Mouse (Mus musculus) E14TG2a.4 (cell line): ENCODE data around the gene Prkn.

ENCODE experiments used
- H3K27me3 ChIP-seq: 2 replicates; pipeline ENCODE4 v1.6.1; 2014; ENCODE audit warnings: low read length, control low read depth; ENCODE audit not compliant: insufficient read depth
- H3K36me3 ChIP-seq: 2 replicates; pipeline ENCODE4 v1.6.1; 2014; ENCODE audit warnings: low read length, control low read depth; ENCODE audit not compliant: insufficient read depth
- H3K4me1 ChIP-seq: replicated peaks from 2 replicates; pipeline ENCODE4 v1.6.1; 2014; ENCODE audit warnings: low read depth, low read length, control low read depth
- H3K4me3 ChIP-seq: replicated peaks from 2 replicates; pipeline ENCODE4 v1.5.1; 2014; ENCODE audit warnings: mild to moderate bottlenecking, low read length
- H3K9me3 ChIP-seq: 2 replicates; pipeline ENCODE4 v1.6.1; 2014; ENCODE audit warnings: low read length, control low read depth
- CTCF ChIP-seq: conservative IDR thresholded peaks from 2 replicates; pipeline ENCODE4 v1.5.1; 2014; ENCODE audit warnings: low read length
- NANOG ChIP-seq: IDR thresholded peaks from 2 replicates; pipeline ENCODE4 v1.6.1; 2014; ENCODE audit warnings: borderline replicate concordance, low read length, mixed read lengths
- POU5F1 ChIP-seq: IDR thresholded peaks from 2 replicates; pipeline ENCODE4 v1.6.1; 2014; ENCODE audit warnings: low read length, borderline replicate concordance

The Prkn gene

DNA sequence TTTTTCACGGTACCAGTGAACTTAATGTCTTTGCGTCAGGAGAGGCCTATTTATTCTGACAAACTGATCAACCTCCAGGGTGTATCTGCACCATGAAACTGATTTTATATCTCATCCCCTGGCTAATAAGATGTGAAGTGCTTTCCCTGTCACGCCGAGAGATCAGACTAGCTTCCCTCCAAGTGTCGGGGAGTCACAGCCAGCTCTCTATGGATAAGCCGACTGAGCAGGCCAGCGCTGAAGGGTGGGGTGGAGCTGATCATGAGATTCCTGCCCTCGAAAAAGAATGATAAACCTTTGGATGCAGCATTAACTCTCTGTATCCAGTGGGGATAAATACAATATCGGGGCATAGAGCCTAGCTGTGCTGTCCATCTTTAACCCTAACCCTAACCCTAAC is 1160.1 kb downstream of the Prkn start:
- no peak overlapping the region for H3K4me3 ChIP-seq
- H3K4me1 ChIP-seq, result no peaks in the 10 kb centered on the region
- TF ChIP-seq CTCF (no peak), NANOG (no peak), POU5F1 (no peak)
- no peaks in the 10 kb centered on the region for H3K9me3 ChIP-seq
- no peaks in the 10 kb centered on the region for H3K27me3 ChIP-seq
- no peaks in the 10 kb centered on the region for H3K36me3 ChIP-seq

DNA sequence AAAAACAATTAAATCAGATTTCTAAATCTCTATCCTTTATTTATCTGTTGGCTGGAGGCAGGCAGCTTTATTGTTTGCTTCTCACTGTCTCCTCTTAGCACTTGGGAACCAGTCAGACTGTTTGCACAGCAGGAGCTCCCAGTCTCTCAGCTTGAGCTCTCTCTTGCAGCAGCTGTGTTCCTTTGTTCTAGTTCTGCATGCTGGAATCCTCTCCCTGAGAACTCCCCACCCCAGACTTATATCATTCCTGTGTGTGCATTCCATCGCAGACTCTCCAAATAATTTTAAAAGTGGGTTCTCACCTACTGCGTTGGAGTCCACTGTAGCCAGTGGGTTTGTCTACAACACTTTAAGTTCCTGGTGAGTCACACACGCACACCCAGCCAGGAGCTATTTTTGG is 1181.1 kb downstream of the Prkn start:
- no peak; the same call in 1 of the 2 replicates for TF ChIP-seq NANOG
- TF ChIP-seq POU5F1, result no peak
- no peak for TF ChIP-seq CTCF
- Histone ChIP-seq H3K36me3 (no peaks in the 10 kb centered on the region), H3K27me3 (no peaks in the 10 kb centered on the region), H3K9me3 (no peaks in the 10 kb centered on the region), H3K4me3 (no peak overlapping the region), H3K4me1 (peaks cover 13% of the 10 kb centered on the region)

DNA sequence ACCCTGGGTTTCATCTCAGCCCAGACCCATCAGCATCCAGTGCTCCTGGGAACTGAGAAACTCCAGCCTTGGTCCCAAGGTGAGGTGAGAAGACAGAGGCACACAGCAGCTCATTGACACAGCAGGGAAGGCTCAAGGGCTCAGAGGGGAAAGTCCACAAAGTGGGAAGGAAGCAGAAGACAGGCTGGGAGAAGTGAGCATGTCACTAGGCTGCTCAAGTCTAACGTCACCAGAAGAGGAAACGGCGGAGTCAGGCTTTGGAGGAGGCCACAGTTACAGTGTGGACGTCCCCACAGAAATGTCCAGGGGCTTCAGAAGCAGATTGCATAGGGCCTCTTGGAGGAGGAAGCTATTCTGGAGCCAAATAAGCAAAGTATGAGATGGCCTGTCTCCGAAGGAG is 1189.2 kb downstream of the Prkn start:
- H3K36me3 ChIP-seq, result no peaks in the 10 kb centered on the region
- H3K27me3 ChIP-seq, result peaks cover 29% of the 10 kb centered on the region
- H3K4me3 ChIP-seq, result peak overlapping the region; percentile 46; the same call in 1 of the 2 replicates
- H3K4me1 ChIP-seq, result peaks cover 19% of the 10 kb centered on the region
- TF ChIP-seq NANOG, result no peak
- no peak for TF ChIP-seq POU5F1
- no peak for TF ChIP-seq CTCF
- no peaks in the 10 kb centered on the region for H3K9me3 ChIP-seq

DNA sequence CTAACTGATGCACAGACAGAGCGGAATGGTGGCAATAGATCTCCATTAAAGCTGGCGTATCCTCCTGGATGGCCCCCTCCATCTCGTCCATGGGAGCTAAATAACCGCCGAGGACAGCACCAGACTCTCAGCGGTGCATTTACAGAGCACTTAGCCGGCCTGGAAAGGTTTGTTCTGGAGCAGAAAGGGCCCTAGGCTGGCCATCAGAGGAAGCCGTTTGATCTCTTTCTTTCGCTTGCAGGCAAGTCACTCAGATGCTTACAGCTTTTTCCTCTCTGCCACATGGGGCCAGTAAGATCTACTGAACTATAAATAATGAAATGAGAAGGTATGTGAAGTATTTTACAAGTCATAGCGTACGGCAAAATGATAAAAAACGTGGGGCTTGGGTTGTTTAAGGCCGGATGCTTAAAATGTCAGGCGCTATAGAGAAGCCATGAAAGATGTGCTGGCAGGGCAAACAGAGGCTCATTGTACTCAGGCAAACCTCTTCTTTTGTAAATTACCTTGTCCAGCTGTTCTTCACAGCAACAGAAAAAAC is 1189.8 kb downstream of the Prkn start:
- peaks cover 19% of the 10 kb centered on the region for H3K4me1 ChIP-seq
- H3K36me3 ChIP-seq, result no peaks in the 10 kb centered on the region
- peaks cover 29% of the 10 kb centered on the region for H3K27me3 ChIP-seq
- TF ChIP-seq CTCF, result no peak
- no peak for TF ChIP-seq POU5F1
- no peak for TF ChIP-seq NANOG
- peak overlapping the region; percentile 46 for H3K4me3 ChIP-seq
- H3K9me3 ChIP-seq, result no peaks in the 10 kb centered on the region

DNA sequence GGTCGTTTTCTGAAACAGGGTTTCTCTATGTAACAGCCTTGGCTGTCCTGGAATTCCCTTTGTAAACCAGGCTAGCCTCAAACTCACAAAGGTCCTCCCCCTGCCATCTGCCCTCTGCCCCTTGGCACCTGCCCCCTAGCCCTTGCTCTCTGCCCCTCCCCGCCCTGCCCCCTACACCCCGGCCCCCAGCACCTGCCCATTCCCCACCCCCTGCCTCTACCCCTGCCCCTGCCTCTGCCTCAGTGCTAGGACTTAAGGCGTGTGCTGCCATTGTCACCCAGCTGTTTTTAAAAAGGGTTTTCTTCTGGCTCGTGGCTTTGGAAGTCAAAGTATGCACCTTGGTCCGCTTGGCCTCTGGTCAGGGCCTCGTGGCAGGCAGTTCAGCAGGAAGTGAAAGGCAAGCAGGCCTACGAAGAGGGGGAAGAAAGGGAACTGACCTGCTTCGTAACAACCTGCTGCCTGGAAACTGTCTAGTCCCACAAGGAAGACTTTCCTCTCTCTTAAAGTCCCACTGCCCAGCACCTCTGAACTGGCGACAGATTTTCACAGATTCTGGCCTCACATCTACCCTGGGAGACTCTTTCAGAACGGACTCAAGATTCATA is 1190.5 kb downstream of the Prkn start:
- TF ChIP-seq CTCF (no peak), NANOG (no peak), POU5F1 (no peak)
- Histone ChIP-seq H3K4me3 (peak overlapping the region; percentile 59; the same call in 1 of the 2 replicates), H3K27me3 (peaks cover 29% of the 10 kb centered on the region)

DNA sequence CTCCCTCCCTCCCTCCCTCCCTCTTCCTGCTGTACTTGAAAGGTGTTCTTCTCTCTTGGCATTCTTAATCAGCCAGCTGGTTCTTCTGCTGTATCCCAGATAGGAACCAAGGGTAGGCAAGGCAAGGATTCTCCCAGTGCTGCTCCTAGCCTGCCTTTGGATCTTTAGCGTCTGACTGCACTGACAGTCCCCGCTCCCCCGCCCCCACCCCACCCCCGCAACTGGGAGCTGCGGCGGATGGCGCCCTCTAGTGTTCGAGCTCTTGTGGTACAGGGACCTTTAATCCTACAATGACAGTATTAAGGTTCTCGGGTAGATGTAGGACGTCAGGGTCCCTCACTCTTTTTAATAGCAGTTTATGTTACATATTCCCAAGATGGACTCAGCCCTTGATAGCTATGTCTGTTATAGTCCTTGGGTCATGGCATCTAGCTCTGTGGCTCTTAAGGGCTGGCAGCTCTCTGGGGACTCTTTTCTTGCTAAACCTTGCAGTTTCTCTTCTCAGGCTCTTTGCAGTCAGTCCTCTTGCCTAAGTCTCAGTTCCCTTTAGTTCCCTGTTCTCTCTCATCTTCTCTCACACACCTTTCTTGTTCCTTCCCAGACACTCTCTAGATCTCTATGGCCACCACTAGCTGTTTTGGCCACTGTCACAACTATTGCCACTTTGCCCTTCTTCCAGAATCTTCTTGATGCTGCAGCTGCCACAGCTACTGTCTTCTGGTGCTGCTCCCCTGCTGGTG is 1191.2 kb downstream of the Prkn start:
- Histone ChIP-seq H3K4me3 (no peak overlapping the region), H3K36me3 (no peaks in the 10 kb centered on the region), H3K27me3 (peaks cover 29% of the 10 kb centered on the region), H3K9me3 (no peaks in the 10 kb centered on the region), H3K4me1 (peaks cover 19% of the 10 kb centered on the region)
- peak; percentile 46 for TF ChIP-seq CTCF
- no peak for TF ChIP-seq NANOG

More for the DNA sequence above, 1190.5 kb downstream of the Prkn start:
- H3K4me1 ChIP-seq, result peaks cover 19% of the 10 kb centered on the region
- no peaks in the 10 kb centered on the region for H3K9me3 ChIP-seq
- H3K36me3 ChIP-seq, result no peaks in the 10 kb centered on the region

DNA sequence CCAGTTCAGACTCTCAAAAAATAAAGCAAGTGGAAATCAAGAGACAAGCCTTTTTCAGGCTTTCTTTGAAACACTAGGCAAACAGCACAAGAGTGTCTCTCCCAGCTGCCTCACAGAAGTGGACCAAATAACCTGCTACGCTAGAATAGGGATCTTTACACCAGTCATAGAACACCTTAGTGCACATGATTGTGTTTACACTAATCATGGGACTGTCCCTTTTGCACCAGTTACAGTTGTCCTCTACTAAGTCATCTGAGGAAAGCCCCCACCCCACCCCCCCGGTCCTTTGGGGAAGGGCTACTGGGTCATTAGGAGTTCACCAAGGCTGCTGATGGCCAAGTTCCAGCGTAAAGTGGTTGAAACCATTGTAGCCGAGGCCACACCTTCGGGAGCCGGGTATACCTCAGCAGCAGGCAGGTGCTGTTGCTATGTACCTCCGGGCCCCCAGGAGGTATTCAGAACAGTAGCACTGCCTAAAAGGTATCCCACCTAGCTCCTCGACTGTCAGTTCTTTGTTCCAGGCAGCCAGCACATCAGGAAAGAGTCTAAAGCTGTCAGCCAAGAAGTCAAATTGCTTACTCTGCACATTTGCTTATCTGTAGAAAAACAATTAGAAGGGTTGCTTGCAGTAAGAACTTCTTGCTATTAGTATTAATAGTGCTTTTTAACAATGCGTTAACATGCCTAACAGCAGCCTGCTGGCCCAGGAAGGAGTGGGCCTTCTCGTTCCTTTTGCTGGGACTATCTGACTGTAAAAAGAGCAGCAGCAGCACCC is 1192.0 kb downstream of the Prkn start:
- no peak overlapping the region for H3K4me3 ChIP-seq
- peaks cover 29% of the 10 kb centered on the region for H3K27me3 ChIP-seq
- no peaks in the 10 kb centered on the region for H3K36me3 ChIP-seq
- peaks cover 22% of the 10 kb centered on the region for H3K4me1 ChIP-seq
- no peaks in the 10 kb centered on the region for H3K9me3 ChIP-seq
- TF ChIP-seq NANOG (no peak), CTCF (no peak), POU5F1 (no peak)

DNA sequence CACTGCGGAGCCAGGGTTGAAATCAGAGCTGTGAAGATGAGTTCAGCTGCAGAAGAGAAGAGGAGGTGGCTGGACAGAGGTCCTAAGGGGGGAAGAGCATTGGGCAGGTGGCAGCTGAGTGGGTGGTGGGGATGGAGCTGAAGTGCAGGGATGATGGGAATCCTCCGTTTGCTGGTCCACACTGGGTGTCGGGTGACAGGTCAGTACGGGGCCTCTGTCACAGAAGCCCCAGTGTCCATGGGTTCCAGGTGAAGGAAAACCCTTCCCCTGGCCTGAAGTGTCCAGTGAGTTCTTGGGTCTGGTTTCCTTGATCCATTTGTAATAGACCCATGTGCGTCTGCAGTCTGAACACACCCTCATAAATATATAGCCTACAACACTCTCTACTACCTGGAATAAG is 1195.2 kb downstream of the Prkn start:
- Histone ChIP-seq H3K27me3 (peaks cover 6% of the 10 kb centered on the region; the same call in 1 of the 2 replicates), H3K4me1 (peaks cover 16% of the 10 kb centered on the region), H3K4me3 (no peak overlapping the region), H3K36me3 (no peaks in the 10 kb centered on the region), H3K9me3 (no peaks in the 10 kb centered on the region)
- TF ChIP-seq NANOG, result no peak
- TF ChIP-seq POU5F1, result no peak
- no peak for TF ChIP-seq CTCF
